12 mouse cellular contexts compared by ENCODE assay signal in genomic region chr5:141067561-141067960, GRCm38 (mm10).
DNase-seq lines count a peak whose midpoint lies in the region; ATAC-seq and TF ChIP-seq lines count a peak whose summit lies in the region.
"Had no signal": no experiment of that assay in that cellular context is flagged by ENCODE, and none has a peak within 500 bp of the region (broad histone marks: within the 10 kb centered on the region; RNA-seq: fewer than 3 reads in every experiment).

No protein-coding gene starts in this region.

- no peaks in the 10 kb centered on the region for H3K9me3 ChIP-seq in liver, embryonic 11.5 days (ENCODE audit: control insufficient read depth, low read length)
- H3K9me3 ChIP-seq in stomach, postnatal 0 days (ENCODE audit: control insufficient read depth, low read length) = no peaks in the 10 kb centered on the region

- TF ChIP-seq EP300 in stomach, postnatal 0 days (optimal IDR thresholded peaks at IDR 0.05) = no peak

- peak; percentile 41 for TF ChIP-seq CTCF in stomach, postnatal 0 days (IDR thresholded peaks at IDR 0.05; ENCODE audit: low read depth)

- H3K27ac ChIP-seq in liver, embryonic 11.5 days (ENCODE audit: low read depth, low read length) = no peak overlapping the region
- H3K27ac ChIP-seq in stomach, postnatal 0 days (replicated peaks) = no peak overlapping the region
- H3K27ac ChIP-seq: macrophage had no signal

- no peak overlapping the region for H3K4me3 ChIP-seq in liver, embryonic 11.5 days (ENCODE audit: low read depth, low read length)
- H3K4me3 ChIP-seq in stomach, postnatal 0 days (ENCODE audit: low read depth, low read length) = no peak overlapping the region

- no peak overlapping the region for H3K9ac ChIP-seq in liver, embryonic 11.5 days (ENCODE audit: low read depth, low read length)
- no peak overlapping the region for H3K9ac ChIP-seq in stomach, postnatal 0 days (ENCODE audit: low read length)

- WGBS in liver, embryonic 11.5 days = 77% methylated on average over 7 of the region's 7 CpGs
- WGBS in stomach, postnatal 0 days = 87% methylated on average over 7 of the region's 7 CpGs

- H3K4me1 ChIP-seq in liver, embryonic 11.5 days (replicated peaks; ENCODE audit: control insufficient read depth, insufficient read depth, low read length) = no peaks in the 10 kb centered on the region
- no peaks in the 10 kb centered on the region for H3K4me1 ChIP-seq in stomach, postnatal 0 days (replicated peaks; ENCODE audit: control insufficient read depth, insufficient read depth)

- H3K27me3 ChIP-seq in liver, embryonic 11.5 days (replicated peaks; ENCODE audit: control insufficient read depth, insufficient read depth, low read length) = no peaks in the 10 kb centered on the region
- H3K27me3 ChIP-seq in stomach, postnatal 0 days (ENCODE audit: control insufficient read depth, insufficient read depth, low read length) = no peaks in the 10 kb centered on the region

- ATAC-seq in CD4-positive, CD25-positive, alpha-beta regulatory T cell, adult 4 months = no peak
- no peak for ATAC-seq in liver, embryonic 11.5 days (replicated peaks; ENCODE audit: low FRiP score)
- ATAC-seq in stomach, postnatal 0 days (ENCODE audit: low FRiP score, low TSS enrichment) = no peak

- peak; percentile 34 for DNase-seq in CD4-positive, CD25-positive, alpha-beta regulatory T cell, adult 2 months (ENCODE audit: low read depth, low spot score)
- DNase-seq in liver = peak; percentile 8
- DNase-seq in liver, embryonic 11.5 days (ENCODE audit: low spot score) = no peak
- peak; percentile 8 for DNase-seq in NIH3T3 (ENCODE audit: low read depth)
- no peak for DNase-seq in stomach, postnatal 0 days (ENCODE audit: low spot score)
- no peak for DNase-seq in gastrocnemius, postnatal 10 days
- no peak for DNase-seq in layer of hippocampus, adult 8-10 months (ENCODE audit: low spot score in 2 of 2)
- DNase-seq: cerebellum, adult 11-12 months; heart, postnatal 10 days; left cerebral cortex, postnatal 4 days had no signal

- H3K4me2 ChIP-seq in liver, embryonic 11.5 days = no peak overlapping the region
- no peak overlapping the region for H3K4me2 ChIP-seq in stomach, postnatal 0 days (replicated peaks; ENCODE audit: low read depth)

- no peaks in the 10 kb centered on the region for H3K36me3 ChIP-seq in liver, embryonic 11.5 days (ENCODE audit: control insufficient read depth, insufficient read depth, low read length)
- no peaks in the 10 kb centered on the region for H3K36me3 ChIP-seq in stomach, postnatal 0 days (ENCODE audit: control insufficient read depth, insufficient read depth, low read length)

Comparison
In these comparisons a context has a peak if more than half of its experiments do, and no peak if none do; other contexts are left out.
1. DNase-seq: peak in CD4-positive, CD25-positive, alpha-beta regulatory T cell, adult 2 months (single experiment), liver (single experiment) and NIH3T3 (single experiment); none in liver, embryonic 11.5 days (single experiment), stomach, postnatal 0 days (single experiment), gastrocnemius, postnatal 10 days (single experiment) and layer of hippocampus, adult 8-10 months (0 of 2).